Mouse (Mus musculus): ENCODE results near the gene H2-M10.4.

GRCm38 (mm10) chr17:36414361-36414760 is 47.8 kb downstream of the H2-M10.4 start:
- TF ChIP-seq MYOG (IDR thresholded peaks at IDR 0.05; ENCODE audit: control insufficient read depth, extremely low read depth, insufficient read length) (no peak), CTCF (IDR thresholded peaks at IDR 0.05; ENCODE audit: control insufficient read depth, insufficient read depth, insufficient read length) (no peak), MAX (IDR thresholded peaks at IDR 0.05) (no peak), USF1 (IDR thresholded peaks at IDR 0.05; ENCODE audit: low read depth) (no peak), CEBPB (IDR thresholded peaks at IDR 0.05; ENCODE audit: low read depth) (no peak), FOSL1 (IDR thresholded peaks at IDR 0.05; ENCODE audit: insufficient read depth, low read length, poor library complexity, severe bottlenecking) (no peak), MYOD1 (IDR thresholded peaks at IDR 0.05; ENCODE audit: control insufficient read depth, insufficient read length, low read depth) (no peak)

All from C2C12 (cell line).